Mouse (Mus musculus) embryo, embryonic 9.5 days (tissue): Measurements from ENCODE around the gene Itprip.

Source experiments
- DNase-seq: peaks from one replicate; pipeline ENCODE4 v3.0.0-alpha.2; 2017; ENCODE audit errors: extremely low spot score

The Itprip gene

GRCm38 (mm10) chr19:47885191-47885743, 33.8 kb downstream of the Itprip start:
- DNase-seq = no peak

- DNase-seq = no peak
Measured at GRCm38 (mm10) chr19:47884296-47885085, 34.6 kb downstream of the Itprip start.

- DNase-seq = no peak
Measured at GRCm38 (mm10) chr19:47882882-47883254, 36.2 kb downstream of the Itprip start.

- peak; percentile 90 for DNase-seq
Measured at GRCm38 (mm10) chr19:47882151-47882881, 36.8 kb downstream of the Itprip start.

- no peak for DNase-seq
Measured at GRCm38 (mm10) chr19:47881538-47881937, 37.6 kb downstream of the Itprip start.

GRCm38 (mm10) chr19:47876252-47876651, 42.8 kb downstream of the Itprip start:
- no peak for DNase-seq

GRCm38 (mm10) chr19:47871515-47871914, 47.6 kb downstream of the Itprip start:
- peak; percentile 24 for DNase-seq

GRCm38 (mm10) chr19:47870102-47870666, 48.9 kb downstream of the Itprip start:
- DNase-seq = no peak

- DNase-seq = no peak
Measured at GRCm38 (mm10) chr19:47869516-47869915, 49.6 kb downstream of the Itprip start.

GRCm38 (mm10) chr19:47868951-47869350, 50.1 kb downstream of the Itprip start:
- DNase-seq = no peak

- DNase-seq = no peak
Measured at GRCm38 (mm10) chr19:47867628-47868175, 51.4 kb downstream of the Itprip start.

- DNase-seq = peak; percentile 91
Measured at GRCm38 (mm10) chr19:47865353-47865947, 53.6 kb downstream of the Itprip start, which contains the start of gene Gsto2. TSS of gene Gsto2 (plus strand) at chr19:47865534.

GRCm38 (mm10) chr19:47864721-47865120, 54.4 kb downstream of the Itprip start:
- DNase-seq = no peak

- no peak for DNase-seq
Measured at GRCm38 (mm10) chr19:47864051-47864450, 55.0 kb downstream of the Itprip start.

GRCm38 (mm10) chr19:47862581-47862980, 56.5 kb downstream of the Itprip start:
- DNase-seq = no peak

- no peak for DNase-seq
Measured at GRCm38 (mm10) chr19:47859180-47859579, 59.9 kb downstream of the Itprip start.

GRCm38 (mm10) chr19:47857957-47858942, 60.8 kb downstream of the Itprip start:
- no peak for DNase-seq

- peak; percentile 90 for DNase-seq
Measured at GRCm38 (mm10) chr19:47854796-47855783, 64.0 kb downstream of the Itprip start, which contains the start of gene Gsto1. TSS of gene Gsto1 (plus strand) at chr19:47854970.
